Mouse (Mus musculus) lung, adult 2 months (tissue): ENCODE measurements around the gene Tmtc1.

ENCODE experiments used
- CTCF ChIP-seq: fragments of 200-500 bp; IDR thresholded peaks from 2 replicates; pipeline ENCODE4 v1.5.1; 2011; ENCODE audit warnings: mild to moderate bottlenecking, low read length, control low read depth; ENCODE audit not compliant: insufficient read depth
- POLR2A ChIP-seq: fragments of 200-500 bp; IDR thresholded peaks from 2 replicates; pipeline ENCODE4 v1.6.1; 2011; ENCODE audit warnings: low read depth, mild to moderate bottlenecking, control low read depth, low read length, borderline replicate concordance; ENCODE audit errors: extremely low read depth

GRCm38 (mm10) chr6:148331916-148332315 is 112.3 kb downstream of the Tmtc1 start:
- no peak for TF ChIP-seq POLR2A
- no peak for TF ChIP-seq CTCF
